16 mouse cellular contexts compared by ENCODE assay signal in genomic region chr14:27558794-27559491, GRCm38 (mm10).
"Had no signal": no experiment of that assay in that cellular context is flagged by ENCODE, and none has a peak within 500 bp of the region (broad histone marks: within the 10 kb centered on the region; RNA-seq: fewer than 3 reads in every experiment).

No protein-coding gene starts in this region.

- H3K36me3 ChIP-seq: limb, embryonic 13.5 days; liver, embryonic 15.5 days; midbrain, embryonic 10.5 days; neural tube, embryonic 13.5 days; stomach, embryonic 15.5 days had no signal

- DNase-seq: kidney, adult 8-10 months; kidney, postnatal 36 days; layer of hippocampus, adult 9-11 months; layer of hippocampus, postnatal 36 days; lung, embryonic 14.5 days; lung, postnatal 10 days; lung, postnatal 4 days; midbrain, embryonic 14.5 days; retina, postnatal 1 day; right cerebral cortex, postnatal 4 days; thymus, postnatal 36 days had no signal

- H3K27me3 ChIP-seq: limb, embryonic 13.5 days; liver, embryonic 15.5 days; neural tube, embryonic 13.5 days; stomach, embryonic 15.5 days had no signal

- H3K4me3 ChIP-seq: limb, embryonic 13.5 days; liver, embryonic 15.5 days; midbrain, embryonic 10.5 days; neural tube, embryonic 13.5 days; stomach, embryonic 15.5 days had no signal

- H3K27ac ChIP-seq: limb, embryonic 13.5 days; liver, embryonic 15.5 days; midbrain, embryonic 10.5 days; neural tube, embryonic 13.5 days; stomach, embryonic 15.5 days had no signal

- H3K4me2 ChIP-seq: limb, embryonic 13.5 days; liver, embryonic 15.5 days; lung, embryonic 14.5 days; neural tube, embryonic 13.5 days; stomach, embryonic 15.5 days had no signal

- H3K4me1 ChIP-seq: liver, embryonic 15.5 days; midbrain, embryonic 10.5 days; neural tube, embryonic 13.5 days; stomach, embryonic 15.5 days had no signal

- H3K9me3 ChIP-seq: liver, embryonic 15.5 days; neural tube, embryonic 13.5 days; stomach, embryonic 15.5 days had no signal

- H3K9ac ChIP-seq: limb, embryonic 13.5 days; liver, embryonic 15.5 days; lung, embryonic 14.5 days; neural tube, embryonic 13.5 days; stomach, embryonic 15.5 days had no signal
